Mouse (Mus musculus) hindbrain, postnatal 0 days (tissue): ENCODE data around the gene BC005537. TPM values are rescaled to one million over a fixed set of nuclear protein-coding genes. Genes with fewer than 3 reads are reported as not detected.
"Not testable (repeated sequence)": the region's sequence is repeated elsewhere in the genome, so short reads cannot be mapped to it uniquely, and the experiment has no call there.

Source experiments
- ATAC-seq: fragments of 200-750 bp; cut with Nextera tagmentation; 2 replicates; pipeline ENCODE4 v1.8.0; 2017; ENCODE audit warnings: mild to moderate bottlenecking, moderate TSS enrichment, moderate library complexity
- DNase-seq: peaks from one replicate; pipeline ENCODE4 v3.0.0-alpha.2; 2015; ENCODE audit warnings: low spot score
- H3K27ac ChIP-seq: fragments of 300-500 bp; sonication (generic); 2 replicates; pipeline ENCODE4 v1.5.1; 2014; ENCODE audit warnings: mild to moderate bottlenecking
- H3K27me3 ChIP-seq: fragments of 300-500 bp; sonication (generic); 2 replicates; pipeline ENCODE4 v1.6.1; 2014; ENCODE audit warnings: low read length, mixed read lengths; ENCODE audit not compliant: insufficient read depth
- H3K36me3 ChIP-seq: fragments of 300-500 bp; sonication (generic); 2 replicates; pipeline ENCODE4 v1.6.1; 2014; ENCODE audit warnings: low read length, mixed read lengths; ENCODE audit not compliant: insufficient read depth
- H3K4me1 ChIP-seq: fragments of 300-500 bp; sonication (generic); 2 replicates; pipeline ENCODE4 v1.6.1; 2014; ENCODE audit warnings: antibody characterized with exemption, low read length, mixed read lengths; ENCODE audit not compliant: insufficient read depth
- H3K4me2 ChIP-seq: fragments of 300-500 bp; sonication (generic); 2 replicates; pipeline ENCODE4 v1.6.1; 2014; ENCODE audit warnings: low read depth, mild to moderate bottlenecking, low read length, moderate library complexity, mixed read lengths
- H3K4me3 ChIP-seq: fragments of 300-500 bp; sonication (generic); 2 replicates; pipeline ENCODE4 v1.5.1; 2014; ENCODE audit warnings: low read length
- H3K9ac ChIP-seq: fragments of 300-500 bp; sonication (generic); replicated peaks from 2 replicates; pipeline ENCODE4 v1.6.1; 2014; ENCODE audit warnings: mild to moderate bottlenecking, low read length, moderate library complexity, mixed read lengths
- H3K9me3 ChIP-seq: fragments of 300-500 bp; sonication (generic); 2 replicates; pipeline ENCODE4 v1.6.1; 2016; ENCODE audit warnings: low read length, mixed read lengths
- CTCF ChIP-seq: IDR thresholded peaks from 2 replicates; pipeline ENCODE4 v1.5.1; 2016; ENCODE audit warnings: antibody characterized with exemption, control low read depth, low read depth
- WGBS: fragments of 180-500 bp; shearing (Covaris S2); extraction: QIAGEN DNeasy Blood & Tissue Kit; methylation state at CpG from one replicate; pipeline ENCODE4 v1.1.7; 2014; 5-methylcytosine and 5-hydroxymethylcytosine counted together
- polyA plus RNA-seq: library from polyadenylated mRNA; unstranded; fragments of >200 nt; fragmentation: Nextera tagmentation; extraction: Ambion mirVana; gene quantifications from 2 replicates; pipeline ENCODE4 v1.2.1, GENCODE M21; 2015
- total RNA-seq: library from RNA; depleted of rRNA; stranded (reverse); fragments of >200 nt; gene quantifications from 2 replicates; pipeline ENCODE4 v1.2.3, GENCODE M21; 2014

The BC005537 gene
- total and polyA plus RNA-seq, 2 experiments from 2014 or later, result 16.4 to 39.2 TPM

DNA sequence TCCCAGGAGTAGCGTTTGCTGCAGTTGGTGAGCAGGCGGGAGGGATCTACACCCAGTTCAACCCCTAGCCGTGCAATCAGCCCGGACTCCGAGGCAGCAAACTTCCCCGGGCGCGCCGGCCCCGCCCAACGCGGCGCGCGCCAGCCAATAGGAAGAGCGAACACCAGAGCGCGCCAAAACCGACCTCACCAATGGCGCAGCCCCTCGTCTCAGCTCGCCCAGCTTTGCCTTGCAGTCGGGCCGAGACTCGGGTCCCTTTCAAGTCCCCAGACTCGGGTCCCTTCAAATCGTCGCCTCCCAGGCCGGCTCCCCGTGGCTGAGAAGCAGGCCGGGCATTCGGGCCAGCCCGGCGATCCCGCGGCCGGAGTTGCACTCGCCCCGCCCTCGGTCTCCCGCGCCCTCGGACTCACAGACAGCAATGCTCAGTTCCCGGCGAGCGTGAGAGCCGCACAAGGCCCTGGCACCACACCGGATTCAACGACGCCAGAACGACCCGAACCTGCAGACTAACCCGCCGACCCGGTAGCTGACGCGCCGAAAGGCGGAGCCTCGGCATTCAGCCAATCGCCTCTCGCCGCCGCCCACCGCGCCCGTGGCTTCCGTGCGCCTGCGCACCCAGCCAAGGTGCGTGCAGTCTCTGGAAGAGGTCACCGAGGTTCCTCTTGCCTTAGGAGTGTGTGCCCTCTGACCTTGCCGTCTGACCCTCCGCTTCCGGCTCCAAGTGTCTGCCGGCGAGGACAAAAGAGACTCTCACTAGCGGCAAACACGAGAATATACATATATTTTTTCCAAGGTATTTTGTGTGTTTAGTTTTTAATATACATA, 39.8 kb upstream of the BC005537 start, which contains the start of gene Gmnn:
Gene Gmnn (minus strand): TSS at position 521 of the 825 bp plus-strand sequence.
- Histone ChIP-seq H3K9me3 (no peaks in the 10 kb centered on the region), H3K27me3 (no peaks in the 10 kb centered on the region), H3K36me3 (no peaks in the 10 kb centered on the region), H3K4me3 (peak within 1 kb of the TSS; percentile 84), H3K4me1 (no peaks in the 10 kb centered on the region), H3K4me2 (peak within 1 kb of the TSS; percentile 81), H3K27ac (peak within 1 kb of the TSS; percentile 62; the same call in 1 of the 2 replicates), H3K9ac (peak within 1 kb of the TSS; percentile 45)
- WGBS, result under 1% methylated on average over 79 of the region's 79 CpGs
- DNase-seq (peak; percentile 91), ATAC-seq (peak; percentile 95)
- TF ChIP-seq CTCF, result no peak

DNA sequence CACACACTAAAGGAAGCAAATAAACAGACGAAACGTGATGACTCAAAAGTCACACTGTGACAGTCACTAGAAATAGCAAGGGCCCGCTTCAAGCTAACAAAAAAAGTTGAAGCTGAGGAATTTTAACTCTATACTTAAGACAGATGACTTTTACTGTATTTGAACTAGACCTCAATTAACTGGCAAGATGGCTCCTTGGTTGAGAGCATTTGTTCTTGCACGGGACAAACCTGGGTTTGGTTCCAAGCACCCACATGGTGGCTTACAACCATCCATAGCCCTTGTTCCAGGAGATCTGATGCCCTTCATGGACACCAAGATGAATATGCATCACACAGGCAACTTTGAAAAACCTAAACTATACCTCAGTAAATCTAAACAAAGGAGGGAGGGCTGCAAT, 39.2 kb upstream of the BC005537 start:
- Histone ChIP-seq H3K27ac (no peak overlapping the region), H3K4me1 (no peaks in the 10 kb centered on the region), H3K9me3 (no peaks in the 10 kb centered on the region), H3K27me3 (no peaks in the 10 kb centered on the region), H3K4me2 (peak overlapping the region; percentile 81), H3K36me3 (no peaks in the 10 kb centered on the region), H3K4me3 (peak overlapping the region; percentile 84), H3K9ac (peak overlapping the region; percentile 45; the same call in 1 of the 2 replicates)
- no peak for TF ChIP-seq CTCF
- DNase-seq (no peak), ATAC-seq (0 out of 2 replicates have a peak, but pooled peaks have one; percentile 5)
- 45% methylated on average over 4 of the region's 4 CpGs for WGBS

DNA sequence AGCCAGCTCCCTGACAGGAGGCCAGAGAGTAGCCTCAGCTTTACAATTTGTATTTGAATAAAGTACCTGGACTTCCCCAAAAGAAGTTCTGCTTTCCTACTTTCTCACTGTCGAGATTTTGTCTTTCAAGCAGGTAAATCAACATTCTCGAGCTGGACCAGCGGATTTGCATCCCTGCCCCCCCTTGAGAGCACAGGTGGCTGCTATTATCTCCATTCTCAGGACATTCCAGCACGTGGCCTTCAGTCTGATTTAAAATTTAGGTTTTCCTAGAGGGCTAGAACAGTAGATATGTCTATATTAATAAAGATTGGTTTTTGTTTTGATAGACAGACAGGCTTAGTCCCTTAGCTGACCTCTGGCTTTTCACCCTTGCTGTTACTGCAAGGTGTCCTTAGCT, 33.6 kb upstream of the BC005537 start:
- WGBS, result 87% methylated on average over 4 of the region's 4 CpGs
- ATAC-seq, H3K4me3 ChIP-seq, H3K9me3 ChIP-seq, H3K4me2 ChIP-seq, H3K36me3 ChIP-seq, DNase-seq, H3K27me3 ChIP-seq, H3K4me1 ChIP-seq, H3K27ac ChIP-seq, H3K9ac ChIP-seq: not testable (repeated sequence)

DNA sequence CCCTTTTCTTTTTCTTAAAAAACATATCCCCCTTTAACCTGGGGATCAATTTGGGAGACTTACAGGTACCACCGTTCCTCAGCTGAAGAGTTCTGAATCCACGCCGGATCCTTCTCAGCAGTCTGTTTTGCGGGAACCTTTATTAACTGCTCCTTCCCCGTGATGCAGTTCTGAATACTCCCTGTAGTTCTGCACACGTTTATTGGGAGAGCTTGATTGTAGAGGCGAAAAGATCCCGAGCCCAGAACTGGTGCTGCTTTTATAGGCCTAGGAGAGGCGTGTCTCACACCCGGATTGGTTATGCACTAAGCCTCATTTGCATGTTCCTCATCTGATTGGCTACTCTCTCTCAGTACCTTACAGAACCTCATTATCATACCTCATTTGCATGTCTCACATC, 30.0 kb upstream of the BC005537 start:
- DNase-seq, H3K9me3 ChIP-seq, H3K9ac ChIP-seq, ATAC-seq, H3K4me3 ChIP-seq, H3K4me2 ChIP-seq, H3K27ac ChIP-seq, H3K27me3 ChIP-seq, H3K36me3 ChIP-seq, H3K4me1 ChIP-seq: not testable (repeated sequence)
- WGBS, result 92% methylated on average over 10 of the region's 10 CpGs

DNA sequence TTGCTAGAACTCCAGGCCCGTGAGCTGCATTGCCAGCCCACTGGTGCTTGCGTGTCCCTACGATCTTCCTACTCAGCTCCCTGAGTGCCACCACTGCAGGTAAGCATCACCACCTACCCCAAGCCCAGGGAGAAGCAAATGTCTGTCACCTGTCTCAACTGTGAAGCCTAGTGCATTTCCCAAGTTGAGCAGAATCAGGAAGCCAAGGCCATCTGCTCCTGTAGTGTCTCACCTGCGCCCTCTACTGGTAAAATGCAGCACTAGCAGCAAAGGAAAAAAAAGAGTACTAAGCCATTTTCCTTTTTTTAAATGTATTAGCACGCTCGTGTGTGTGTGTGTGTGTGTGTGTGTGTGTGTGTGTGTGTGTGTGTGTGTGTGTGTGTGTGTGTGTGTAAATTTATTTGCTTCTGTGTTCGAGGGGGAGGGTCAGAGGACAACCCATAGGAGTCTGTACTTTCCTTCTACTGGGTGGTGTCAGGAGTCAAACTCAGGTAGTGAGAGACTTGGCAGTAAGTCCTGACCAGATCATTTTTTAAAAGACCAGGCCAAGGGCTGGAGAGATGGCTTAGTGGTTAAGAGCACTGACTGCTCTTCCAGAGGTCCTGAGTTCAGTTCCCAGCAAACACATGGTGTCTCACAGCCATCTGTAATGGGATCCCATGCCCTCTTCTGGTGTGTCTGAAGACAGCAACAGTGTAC, 25.2 kb upstream of the BC005537 start:
- Histone ChIP-seq H3K4me1 (no peaks in the 10 kb centered on the region), H3K27me3 (no peaks in the 10 kb centered on the region), H3K4me3 (no peak overlapping the region), H3K9ac (no peak overlapping the region), H3K36me3 (no peaks in the 10 kb centered on the region), H3K9me3 (no peaks in the 10 kb centered on the region), H3K4me2 (no peak overlapping the region), H3K27ac (no peak overlapping the region)
- TF ChIP-seq CTCF, result peak; percentile 88
- DNase-seq (peak; percentile 80), ATAC-seq (peak; percentile 68)
- WGBS, result 51% methylated on average over 6 of the region's 7 CpGs

DNA sequence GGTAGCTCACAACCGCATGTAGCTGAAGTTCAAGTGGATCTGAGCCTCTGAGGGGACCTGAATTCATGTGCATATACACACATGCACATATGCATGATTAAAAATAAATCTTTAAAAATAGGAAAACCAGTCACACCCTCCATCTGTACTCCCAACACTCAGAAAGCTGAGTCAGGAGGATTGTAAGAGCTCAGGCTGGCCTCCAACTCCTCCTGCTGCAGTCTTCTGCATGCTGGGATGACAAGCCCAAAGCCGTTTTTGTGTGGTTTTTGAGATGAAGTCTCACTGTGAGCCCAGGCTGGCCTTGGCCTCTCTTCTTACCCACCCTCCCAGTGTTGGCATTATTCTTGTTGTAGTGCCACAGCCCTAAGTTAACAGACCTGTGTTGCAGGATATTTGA, 23.4 kb upstream of the BC005537 start:
- no peak for TF ChIP-seq CTCF
- Histone ChIP-seq H3K4me3 (no peak overlapping the region), H3K4me2 (no peak overlapping the region), H3K36me3 (no peaks in the 10 kb centered on the region), H3K27ac (no peak overlapping the region), H3K4me1 (no peaks in the 10 kb centered on the region), H3K27me3 (no peaks in the 10 kb centered on the region), H3K9ac (no peak overlapping the region), H3K9me3 (no peaks in the 10 kb centered on the region)
- no peak for DNase-seq
- no peak for ATAC-seq
- 77% methylated on average over 2 of the region's 2 CpGs for WGBS
